Comparison of ENCODE assay signal across 9 mouse cellular contexts in the genomic region with DNA sequence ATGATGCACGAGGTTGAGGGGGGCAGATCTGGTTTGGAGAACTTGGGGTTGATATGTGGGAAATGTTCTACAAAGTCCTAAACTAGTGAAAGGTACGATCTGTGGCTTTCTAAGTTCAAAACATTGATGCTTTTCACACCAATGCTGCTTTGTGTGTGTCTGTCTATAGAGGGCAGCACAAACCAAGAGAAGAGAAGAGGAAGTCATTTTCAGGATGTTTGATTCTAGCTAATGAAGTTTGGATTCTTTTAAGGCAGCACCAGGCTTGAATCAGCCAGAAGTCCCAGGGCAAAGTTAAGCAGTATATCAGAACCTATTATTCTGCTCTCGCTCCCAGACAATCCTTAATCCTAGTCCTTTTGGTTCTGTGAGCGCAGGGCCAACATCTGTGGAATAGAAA. TPM values are rescaled to one million over a fixed set of nuclear protein-coding genes. Genes with fewer than 3 reads are reported as not detected.
DNase-seq lines count a peak whose midpoint lies in the region; ATAC-seq and TF ChIP-seq lines count a peak whose summit lies in the region.
"Had no signal": no experiment of that assay in that cellular context is flagged by ENCODE, and none has a peak within 500 bp of the region (broad histone marks: within the 10 kb centered on the region; RNA-seq: fewer than 3 reads in every experiment).

No protein-coding gene starts in this region.

- H3K9ac ChIP-seq in intestine, postnatal 0 days (ENCODE audit: low read depth, low read length): no peak overlapping the region
- no peak overlapping the region for H3K9ac ChIP-seq in intestine, embryonic 16.5 days (ENCODE audit: low read depth, low read length)

- H3K27ac ChIP-seq in intestine, postnatal 0 days (ENCODE audit: low read depth, low read length): no peak overlapping the region
- no peak overlapping the region for H3K27ac ChIP-seq in intestine, embryonic 16.5 days (ENCODE audit: low read length)

- ATAC-seq in intestine, postnatal 0 days: no peak
- ATAC-seq in intestine, embryonic 16.5 days: no peak
- ATAC-seq in monocyte, adult 5-6 weeks (replicated peaks; ENCODE audit: insufficient number of reproducible peaks, low FRiP score, low TSS enrichment, poor library complexity, severe bottlenecking): no peak

- peak; percentile 32 for DNase-seq in thymus, postnatal 14 days
- DNase-seq in thymus, postnatal 36 days: no peak
- peak; percentile 42 for DNase-seq in embryo, embryonic 11 days
- DNase-seq in splenic B cell, adult 2 months (ENCODE audit: low read depth, low spot score): peak; percentile 58
- DNase-seq in right cerebral cortex, adult 2 months (ENCODE audit: low spot score in 2 of 2): no peak

- no peaks in the 10 kb centered on the region for H3K36me3 ChIP-seq in intestine, postnatal 0 days (ENCODE audit: control insufficient read depth, insufficient read depth)
- H3K36me3 ChIP-seq in intestine, embryonic 16.5 days (ENCODE audit: control insufficient read depth, insufficient read depth, low read length): no peaks in the 10 kb centered on the region
- H3K36me3 ChIP-seq in splenic B cell, adult 2 months (ENCODE audit: control insufficient read depth, insufficient read depth, low read length, poor library complexity, severe bottlenecking): no peaks in the 10 kb centered on the region

- no peaks in the 10 kb centered on the region for H3K4me1 ChIP-seq in intestine, postnatal 0 days (replicated peaks; ENCODE audit: control insufficient read depth, insufficient read depth, low read length)
- H3K4me1 ChIP-seq in intestine, embryonic 16.5 days (ENCODE audit: control insufficient read depth, insufficient read depth, low read length): no peaks in the 10 kb centered on the region

- no peak overlapping the region for H3K4me3 ChIP-seq in intestine, postnatal 0 days (ENCODE audit: low read depth, low read length)
- H3K4me3 ChIP-seq in intestine, embryonic 16.5 days (ENCODE audit: low read length): no peak overlapping the region
- H3K4me3 ChIP-seq: megakaryocyte, embryonic 14.5 days had no signal

- no peaks in the 10 kb centered on the region for H3K27me3 ChIP-seq in intestine, postnatal 0 days (replicated peaks; ENCODE audit: control insufficient read depth, insufficient read depth, low read length)
- H3K27me3 ChIP-seq in intestine, embryonic 16.5 days (replicated peaks; ENCODE audit: control insufficient read depth, insufficient read depth, low read length): no peaks in the 10 kb centered on the region
- no peaks in the 10 kb centered on the region for H3K27me3 ChIP-seq in splenic B cell, adult 2 months (ENCODE audit: control insufficient read depth, insufficient read depth, low read length, poor library complexity, severe bottlenecking)
- H3K27me3 ChIP-seq: megakaryocyte, embryonic 14.5 days had no signal

- WGBS in intestine, postnatal 0 days: 49% methylated on average over 4 of the region's 4 CpGs
- WGBS in intestine, embryonic 16.5 days: 44% methylated on average over 4 of the region's 4 CpGs

- no peaks in the 10 kb centered on the region for H3K9me3 ChIP-seq in intestine, postnatal 0 days (ENCODE audit: control insufficient read depth)
- H3K9me3 ChIP-seq in intestine, embryonic 16.5 days (ENCODE audit: control insufficient read depth, low read length): no peaks in the 10 kb centered on the region
- H3K9me3 ChIP-seq: megakaryocyte, embryonic 14.5 days had no signal

- peak; percentile 76 for TF ChIP-seq CTCF in intestine, postnatal 0 days (IDR thresholded peaks at IDR 0.05; ENCODE audit: low read depth)

- H3K4me2 ChIP-seq in intestine, postnatal 0 days (replicated peaks; ENCODE audit: low read depth): no peak overlapping the region
- H3K4me2 ChIP-seq in intestine, embryonic 16.5 days (ENCODE audit: low read depth, low read length): no peak overlapping the region

RNA-seq across cellular contexts. Expression of a gene that starts 12.0 kb away (rescaled TPM):
- polyA plus RNA-seq in intestine, postnatal 0 days (2015; fragmentation: Nextera tagmentation; extraction: Ambion mirVana): 12.1 and 12.9 TPM in 2 replicates
- 34.8 and 36.7 TPM in 2 replicates for polyA plus RNA-seq in intestine, embryonic 16.5 days (2015; fragmentation: Nextera tagmentation; extraction: Ambion mirVana)
- total RNA-seq in monocyte, adult 5-6 weeks (2017): 0.49 TPM in 1 of 3 replicates, not detected in the others

RNA-seq across cellular contexts. Expression of a gene that starts 21.4 kb away (rescaled TPM):
- polyA plus RNA-seq in intestine, postnatal 0 days (2015; fragmentation: Nextera tagmentation; extraction: Ambion mirVana): 6.3 and 8.3 TPM in 2 replicates
- 14.5 and 14.8 TPM in 2 replicates for polyA plus RNA-seq in intestine, embryonic 16.5 days (2015; fragmentation: Nextera tagmentation; extraction: Ambion mirVana)
- total RNA-seq in monocyte, adult 5-6 weeks (2017): 0.53 to 1.8 TPM (median 0.67 TPM) in 3 replicates

RNA-seq across cellular contexts. Expression of a gene that starts 26.6 kb away (rescaled TPM):
- polyA plus RNA-seq in intestine, postnatal 0 days (2015; fragmentation: Nextera tagmentation; extraction: Ambion mirVana): 38.1 and 38.6 TPM in 2 replicates
- 57.9 and 60.6 TPM in 2 replicates for polyA plus RNA-seq in intestine, embryonic 16.5 days (2015; fragmentation: Nextera tagmentation; extraction: Ambion mirVana)
- 11.3 to 25.3 TPM (median 16.9 TPM) in 3 replicates for total RNA-seq in monocyte, adult 5-6 weeks (2017)

RNA-seq across cellular contexts. Expression of a gene that starts 43.5 kb away (rescaled TPM):
- 1.2 and 1.4 TPM in 2 replicates for polyA plus RNA-seq in intestine, postnatal 0 days (2015; fragmentation: Nextera tagmentation; extraction: Ambion mirVana)
- polyA plus RNA-seq in intestine, embryonic 16.5 days (2015; fragmentation: Nextera tagmentation; extraction: Ambion mirVana): 1.8 and 2.1 TPM in 2 replicates
- total RNA-seq in monocyte, adult 5-6 weeks (2017): 0.32 to 1.6 TPM (median 0.38 TPM) in 3 replicates

Comparison
In these comparisons a context has a peak if more than half of its experiments do, and no peak if none do; other contexts are left out.
1. DNase-seq: peak in thymus, postnatal 14 days (single experiment), embryo, embryonic 11 days (single experiment) and splenic B cell, adult 2 months (single experiment); none in thymus, postnatal 36 days (0 of 2) and right cerebral cortex, adult 2 months (0 of 2).